Mouse (Mus musculus) small intestine, adult 2 months (tissue): Measurements from ENCODE around the gene Stard7. TPM values are rescaled to one million over a fixed set of nuclear protein-coding genes. Genes with fewer than 3 reads are reported as not detected.
A peak's percentile ranks its signal among the peaks of the same experiment; 100 is the strongest.

ENCODE experiments used
- H3K27ac ChIP-seq: fragments of 200-500 bp; 2 replicates; pipeline ENCODE4 v1.5.1; 2012; ENCODE audit warnings: low read depth, low read length, control low read depth, inconsistent platforms; ENCODE audit not compliant: insufficient read depth
- H3K27me3 ChIP-seq: fragments of 200-500 bp; 2 replicates; pipeline ENCODE4 v1.6.1; 2012; ENCODE audit warnings: mild to moderate bottlenecking, moderate library complexity, low read length, inconsistent platforms; ENCODE audit not compliant: control insufficient read depth, insufficient read depth
- H3K36me3 ChIP-seq: fragments of 200-500 bp; 2 replicates; pipeline ENCODE4 v1.6.1; 2012; ENCODE audit warnings: mild to moderate bottlenecking, low read length, control low read depth, inconsistent platforms; ENCODE audit not compliant: control insufficient read depth, insufficient read depth
- H3K4me1 ChIP-seq: fragments of 200-500 bp; 2 replicates; pipeline ENCODE4 v1.6.1; 2012; ENCODE audit warnings: low read length, inconsistent platforms, mixed read lengths; ENCODE audit not compliant: control insufficient read depth, insufficient read depth, insufficient read length
- H3K4me3 ChIP-seq: fragments of 200-500 bp; 2 replicates; pipeline ENCODE4 v1.5.1; 2012; ENCODE audit warnings: low read depth, mild to moderate bottlenecking, control low read depth, inconsistent platforms, low read length, moderate library complexity
- CTCF ChIP-seq: fragments of 200-500 bp; IDR thresholded peaks from 2 replicates; pipeline ENCODE4 v1.5.1; 2012; ENCODE audit warnings: low read depth, mild to moderate bottlenecking, control low read depth, inconsistent platforms, low read length, moderate library complexity, mixed read lengths; ENCODE audit not compliant: insufficient replicate concordance, insufficient read length; ENCODE audit errors: extremely low read depth
- POLR2A ChIP-seq: fragments of 200-500 bp; IDR thresholded peaks from 2 replicates; pipeline ENCODE4 v1.6.1; 2012; ENCODE audit warnings: low read depth, mild to moderate bottlenecking, control low read depth, inconsistent platforms, low read length, moderate library complexity
- WGBS: fragments of 180-500 bp; shearing (Covaris S2); methylation state at CpG from one replicate; pipeline ENCODE4 v1.1.7; 2018; 5-methylcytosine and 5-hydroxymethylcytosine counted together
- polyA plus RNA-seq: library from polyadenylated mRNA; depleted of rRNA; stranded (reverse); fragments of >200 nt; gene quantifications from 2 replicates; pipeline ENCODE4 v1.2.3, GENCODE M21; 2012; rRNA removed

The Stard7 gene
- polyA plus RNA-seq, 1 experiment: 74.3 TPM

DNA sequence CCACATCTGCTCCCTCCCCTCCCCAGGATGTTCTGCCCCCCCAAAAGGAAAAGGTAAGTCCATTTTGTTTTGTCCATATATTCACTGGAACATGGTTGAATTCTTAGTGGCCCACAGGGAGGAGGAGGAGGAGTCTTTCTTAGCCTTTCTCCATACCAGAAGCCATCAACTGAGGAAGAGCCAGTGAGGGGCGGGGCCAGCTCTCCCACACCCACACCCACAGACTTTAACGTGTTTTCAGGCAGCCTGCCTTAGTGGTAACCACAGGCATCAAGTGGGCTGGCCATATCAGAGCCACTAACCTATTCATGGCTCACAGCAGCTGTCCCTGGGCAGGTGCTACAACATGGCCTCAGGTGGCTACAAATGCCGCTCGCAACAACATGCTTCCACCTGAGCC is 68.8 kb downstream of the Stard7 start:
- WGBS: 68% methylated on average over 4 of the region's 4 CpGs
- TF ChIP-seq POLR2A: no peak
- no peak for TF ChIP-seq CTCF
- peaks cover 8% of the 10 kb centered on the region for H3K27me3 ChIP-seq
- H3K4me1 ChIP-seq: peaks cover 7% of the 10 kb centered on the region; the same call in 1 of the 2 replicates
- no peak overlapping the region for H3K4me3 ChIP-seq
- H3K36me3 ChIP-seq: peaks cover 1% of the 10 kb centered on the region; the same call in 1 of the 2 replicates
- no peak overlapping the region for H3K27ac ChIP-seq

DNA sequence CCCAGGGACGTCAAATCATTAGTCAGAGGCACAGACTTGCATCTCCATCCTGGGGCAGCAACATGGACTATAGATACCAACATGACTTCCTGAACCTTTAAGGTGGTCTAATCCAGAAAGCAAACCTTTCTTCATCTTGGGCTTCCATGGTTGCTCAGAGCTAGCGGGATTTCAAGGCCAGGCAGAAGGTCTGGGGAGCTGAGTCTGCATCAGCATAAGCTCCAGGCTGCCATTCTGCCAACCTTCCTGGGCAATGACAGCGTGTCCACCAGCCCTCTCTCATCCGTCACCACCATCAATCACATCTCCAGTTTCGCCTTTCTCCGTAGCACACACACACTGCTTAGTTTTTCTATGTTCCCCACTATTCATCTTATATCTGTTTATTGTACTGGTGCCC is 69.2 kb downstream of the Stard7 start:
- Histone ChIP-seq H3K27ac (no peak overlapping the region), H3K36me3 (peaks cover 1% of the 10 kb centered on the region; the same call in 1 of the 2 replicates), H3K27me3 (peaks cover 8% of the 10 kb centered on the region), H3K4me3 (no peak overlapping the region), H3K4me1 (peaks cover 7% of the 10 kb centered on the region; the same call in 1 of the 2 replicates)
- TF ChIP-seq POLR2A: no peak
- WGBS: 81% methylated on average over 6 of the region's 6 CpGs

DNA sequence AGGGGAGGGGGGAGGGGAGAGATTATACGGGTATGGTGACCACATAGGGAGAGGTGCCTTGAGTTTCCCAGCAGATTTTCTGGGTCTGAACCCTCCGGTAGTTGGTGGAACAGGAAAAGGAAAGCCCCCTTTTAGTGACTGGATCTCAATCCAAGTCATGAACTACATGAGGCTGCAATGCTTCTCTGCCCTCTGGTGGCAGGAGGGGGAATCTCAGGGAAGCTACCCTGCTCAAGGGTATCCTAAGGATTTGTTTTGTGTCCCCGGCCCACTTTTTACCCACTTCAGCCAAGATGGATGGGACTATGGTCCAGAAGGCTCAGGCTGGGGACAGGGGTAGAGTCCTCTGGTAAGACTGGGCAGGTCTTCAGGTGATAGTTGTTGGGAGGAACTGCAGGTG is 71.1 kb downstream of the Stard7 start:
- Histone ChIP-seq H3K4me1 (peaks cover 4% of the 10 kb centered on the region; the same call in 1 of the 2 replicates), H3K36me3 (peaks cover 1% of the 10 kb centered on the region; the same call in 1 of the 2 replicates), H3K27ac (no peak overlapping the region), H3K4me3 (no peak overlapping the region), H3K27me3 (peaks cover 2% of the 10 kb centered on the region)
- WGBS: 8% methylated on average over 3 of the region's 3 CpGs
- TF ChIP-seq CTCF (peak; percentile 78; the same call in 1 of the 2 replicates), POLR2A (no peak)

DNA sequence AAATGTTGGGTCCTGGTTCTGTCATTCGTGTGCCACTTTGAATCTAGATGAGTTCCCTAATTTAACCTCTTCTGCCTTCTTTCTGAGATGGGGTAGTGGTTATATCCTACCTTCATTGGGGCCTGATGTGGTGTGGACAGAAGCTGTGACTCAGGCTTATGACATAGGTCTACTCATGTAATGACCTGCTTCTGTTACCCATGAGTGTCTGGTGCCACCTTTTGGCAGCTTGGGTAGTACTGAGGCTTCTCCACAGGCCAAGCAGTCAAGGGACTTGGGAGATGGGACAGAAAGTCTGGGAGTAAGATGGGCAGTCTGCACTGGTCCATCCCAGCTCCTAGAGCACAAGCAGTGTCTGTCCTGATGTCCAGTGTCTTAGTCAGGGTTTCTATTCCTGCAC is 76.3 kb downstream of the Stard7 start:
- 43% methylated on average over 1 of the region's 1 CpGs for WGBS
- Histone ChIP-seq H3K27me3 (no peaks in the 10 kb centered on the region), H3K36me3 (no peaks in the 10 kb centered on the region), H3K27ac (no peak overlapping the region), H3K4me1 (no peaks in the 10 kb centered on the region), H3K4me3 (no peak overlapping the region)
- TF ChIP-seq POLR2A (no peak), CTCF (no peak)

DNA sequence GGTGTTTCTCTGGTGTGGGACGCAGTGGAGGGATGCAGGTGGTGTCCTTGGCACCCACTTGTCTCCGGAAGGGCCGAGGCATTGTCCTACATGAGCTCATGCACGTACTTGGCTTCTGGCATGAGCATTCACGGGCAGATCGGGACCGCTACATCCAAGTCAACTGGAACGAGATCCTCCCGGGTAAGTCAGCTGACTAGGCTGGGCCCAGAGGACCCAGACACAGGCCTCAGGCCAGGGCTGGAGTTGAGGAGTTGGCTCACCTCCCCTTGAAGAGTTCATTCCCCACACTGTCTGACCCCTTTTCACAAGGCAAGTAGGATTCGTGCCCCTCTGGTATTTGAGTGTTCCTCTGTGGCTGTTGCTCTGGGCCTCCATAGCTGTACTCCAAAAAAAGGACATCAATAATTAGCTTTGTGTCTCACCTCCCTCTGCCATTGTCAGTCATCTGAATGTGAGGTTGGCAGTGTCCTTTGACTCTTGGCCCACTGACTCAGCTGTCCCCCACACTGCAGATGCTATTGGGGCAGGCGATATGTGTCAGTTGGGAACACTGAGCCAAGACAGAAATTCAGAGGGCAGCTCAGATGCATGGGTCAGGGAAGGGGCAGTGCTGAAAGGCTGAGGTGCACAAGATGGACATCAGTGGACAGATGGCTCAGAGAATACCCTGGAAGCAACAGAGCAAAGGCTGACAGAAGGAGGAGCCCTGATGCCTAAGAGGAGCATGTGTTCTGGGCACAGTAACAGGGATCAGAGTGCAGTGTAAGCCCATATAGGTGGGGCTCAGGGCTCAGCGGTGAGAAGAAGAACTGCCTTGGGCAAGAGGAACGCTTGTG is 77.3 kb downstream of the Stard7 start:
- Histone ChIP-seq H3K4me3 (no peak overlapping the region), H3K4me1 (no peaks in the 10 kb centered on the region), H3K27me3 (no peaks in the 10 kb centered on the region), H3K27ac (no peak overlapping the region), H3K36me3 (no peaks in the 10 kb centered on the region)
- no peak for TF ChIP-seq CTCF
- no peak for TF ChIP-seq POLR2A
- 72% methylated on average over 13 of the region's 13 CpGs for WGBS

Other genes starting within 250 kb of the Stard7 start
- 2.1 and 3.7 TPM in 2 replicates for gene Blvra, start 199.6 kb upstream of the Stard7 start, polyA plus RNA-seq
- gene Ncaph, start 136.3 kb upstream of the Stard7 start, polyA plus RNA-seq: 0.86 and 2.2 TPM in 2 replicates
- gene Itpripl1, start 126.8 kb upstream of the Stard7 start, polyA plus RNA-seq: 2.4 and 6.6 TPM in 2 replicates
- 0.34 and 0.60 TPM in 2 replicates for gene 1810024B03Rik, start 61.9 kb upstream of the Stard7 start, polyA plus RNA-seq
- 13.9 and 25.5 TPM in 2 replicates for gene Snrnp200, start 61.8 kb upstream of the Stard7 start, polyA plus RNA-seq
- gene Ciao1, start 22.4 kb upstream of the Stard7 start, polyA plus RNA-seq: 19.2 and 35.1 TPM in 2 replicates
- 67.2 and 183 TPM in 2 replicates for gene Tmem127, start 22.3 kb upstream of the Stard7 start, polyA plus RNA-seq
- 5.2 and 10.2 TPM in 2 replicates for gene Dusp2, start 65.9 kb downstream of the Stard7 start, polyA plus RNA-seq
- not detected in 2 replicates for gene Astl, start 68.4 kb downstream of the Stard7 start, polyA plus RNA-seq
- 0.48 and 0.53 TPM in 2 replicates for gene Adra2b, start 93.0 kb downstream of the Stard7 start, polyA plus RNA-seq
- gene Gpat2, start 155.0 kb downstream of the Stard7 start, polyA plus RNA-seq: 0.05 TPM in 1 of 2 replicates, not detected in the other
- 3.6 and 8.2 TPM in 2 replicates for gene Fahd2a, start 174.3 kb downstream of the Stard7 start, polyA plus RNA-seq